Mouse (Mus musculus) ES-Bruce4 (cell line): ENCODE data around the gene Diaph3. TPM values are rescaled to one million over a fixed set of nuclear protein-coding genes. Genes with fewer than 3 reads are reported as not detected.

Source experiments
- H3K27ac ChIP-seq: 2 replicates; pipeline ENCODE4 v1.5.1; 2012; ENCODE audit warnings: low read length, inconsistent platforms; ENCODE audit not compliant: insufficient read depth
- H3K27me3 ChIP-seq: 2 replicates; pipeline ENCODE4 v1.6.1; 2012; ENCODE audit warnings: mild to moderate bottlenecking, low read length, inconsistent platforms; ENCODE audit not compliant: control insufficient read depth, poor library complexity, insufficient read depth, severe bottlenecking
- H3K36me3 ChIP-seq: 2 replicates; pipeline ENCODE4 v1.6.1; 2012; ENCODE audit warnings: inconsistent platforms, mild to moderate bottlenecking, low read length, moderate library complexity; ENCODE audit not compliant: control insufficient read depth, poor library complexity, insufficient read depth, severe bottlenecking
- H3K4me1 ChIP-seq: one replicate; pipeline ENCODE4 v1.8.1; 2011; ENCODE audit warnings: low read length; ENCODE audit not compliant: control insufficient read depth, insufficient read depth
- H3K4me3 ChIP-seq: 2 replicates; pipeline ENCODE4 v1.5.1; 2011; ENCODE audit warnings: low read depth, mild to moderate bottlenecking, low read length
- H3K9ac ChIP-seq: 2 replicates; pipeline ENCODE4 v1.6.1; 2012; ENCODE audit warnings: low read depth, mild to moderate bottlenecking, inconsistent platforms; ENCODE audit not compliant: poor library complexity, severe bottlenecking
- H3K9me3 ChIP-seq: replicated peaks from 2 replicates; pipeline ENCODE4 v1.6.1; 2012; ENCODE audit warnings: mild to moderate bottlenecking, low read length, inconsistent platforms; ENCODE audit not compliant: control insufficient read depth, poor library complexity, insufficient read depth, severe bottlenecking
- CTCF ChIP-seq: IDR thresholded peaks from one replicate; pipeline ENCODE4 v1.8.1; 2011; ENCODE audit warnings: low read depth, low read length
- EP300 ChIP-seq: IDR thresholded peaks from 2 replicates; pipeline ENCODE4 v1.6.1; 2011; ENCODE audit warnings: low read depth, low read length; ENCODE audit not compliant: insufficient read depth
- POLR2A ChIP-seq: IDR thresholded peaks from one replicate; pipeline ENCODE4 v1.8.1; 2011; ENCODE audit warnings: low read length; ENCODE audit not compliant: insufficient read depth
- polyA plus RNA-seq: library from polyadenylated mRNA; stranded (reverse); fragments of >200 nt; gene quantifications from 2 replicates; pipeline ENCODE4 v1.2.4, GENCODE M21; 2011; ENCODE audit warnings: low read depth; ENCODE audit not compliant: missing spikeins, insufficient read depth, insufficient read length

The Diaph3 gene
- polyA plus RNA-seq, 1 experiment: 55.4 TPM

GRCm38 (mm10) chr14:86635052-86635451, 506.0 kb downstream of the Diaph3 start:
- Histone ChIP-seq H3K4me3 (no peak overlapping the region), H3K9me3 (no peaks in the 10 kb centered on the region), H3K4me1 (no peaks in the 10 kb centered on the region), H3K9ac (no peak overlapping the region), H3K27me3 (no peaks in the 10 kb centered on the region), H3K27ac (no peak overlapping the region), H3K36me3 (no peaks in the 10 kb centered on the region)
- no peak for TF ChIP-seq POLR2A
- TF ChIP-seq CTCF: no peak
- no peak for TF ChIP-seq EP300

GRCm38 (mm10) chr14:86633799-86634198, 507.2 kb downstream of the Diaph3 start:
- Histone ChIP-seq H3K9me3 (no peaks in the 10 kb centered on the region), H3K27me3 (no peaks in the 10 kb centered on the region), H3K27ac (no peak overlapping the region), H3K9ac (no peak overlapping the region), H3K4me1 (no peaks in the 10 kb centered on the region), H3K4me3 (no peak overlapping the region), H3K36me3 (no peaks in the 10 kb centered on the region)
- TF ChIP-seq EP300 (no peak), POLR2A (no peak), CTCF (no peak)

GRCm38 (mm10) chr14:86624816-86625425, 516.1 kb downstream of the Diaph3 start:
- H3K9me3 ChIP-seq: peaks cover 7% of the 10 kb centered on the region
- no peaks in the 10 kb centered on the region; the same call in 1 of the 2 replicates for H3K27me3 ChIP-seq
- no peak overlapping the region for H3K27ac ChIP-seq
- no peak overlapping the region for H3K9ac ChIP-seq
- no peaks in the 10 kb centered on the region for H3K36me3 ChIP-seq
- TF ChIP-seq EP300 (no peak), CTCF (no peak), POLR2A (no peak)
- no peaks in the 10 kb centered on the region for H3K4me1 ChIP-seq
- no peak overlapping the region for H3K4me3 ChIP-seq

- Histone ChIP-seq H3K4me1 (no peaks in the 10 kb centered on the region), H3K4me3 (no peak overlapping the region), H3K9me3 (peaks cover 4% of the 10 kb centered on the region), H3K9ac (no peak overlapping the region), H3K36me3 (no peaks in the 10 kb centered on the region), H3K27me3 (no peaks in the 10 kb centered on the region; the same call in 1 of the 2 replicates), H3K27ac (no peak overlapping the region)
- no peak for TF ChIP-seq CTCF
- TF ChIP-seq EP300: no peak
- no peak for TF ChIP-seq POLR2A
Measured at GRCm38 (mm10) chr14:86619637-86620036, 521.4 kb downstream of the Diaph3 start.
